Mouse (Mus musculus) left cerebral cortex, postnatal 25 days (tissue): ENCODE results near the gene Arrb2. TPM values are rescaled to one million over a fixed set of nuclear protein-coding genes. Genes with fewer than 3 reads are reported as not detected.

ENCODE experiments used
- DNase-seq, 2 experiments: peaks; one replicate each; pipeline ENCODE4 v3.0.0; 2022; ENCODE audit warnings: low spot score in 2 of 2, mixed read lengths in 1 of 2
- intact Hi-C: fragments of 180-260 bp; cut with DNase I; formaldehyde crosslinking; loops from one replicate; pipeline ENCODE4 v1.15.1; 2025
- microRNA-seq, 2 experiments: library from miRNA; unstranded; fragments of <30 nt; microRNA quantifications; one replicate each; pipeline ENCODE4 v1.2.0; 2022
- total RNA-seq, 2 experiments: library from RNA; stranded (reverse); gene quantifications; 2 replicates each; pipeline ENCODE4 v1.2.3; 2021

Arrb2 gene
- total RNA-seq, 2 experiments from 2014 or later, result 64.6 to 66.7 TPM

GRCm38 (mm10) chr11:70474872-70475534 is 42.6 kb downstream of the Arrb2 start:
- DNase-seq, result no peak
- intact Hi-C loops, result no loop called here

GRCm38 (mm10) chr11:70485498-70485897 is 53.1 kb downstream of the Arrb2 start:
- no peak for DNase-seq
- intact Hi-C loops, result no loop called here

GRCm38 (mm10) chr11:70487816-70488215 is 55.4 kb downstream of the Arrb2 start:
- no peak for DNase-seq
- intact Hi-C loops, result no loop called here

GRCm38 (mm10) chr11:70489138-70489537 is 56.7 kb downstream of the Arrb2 start:
- intact Hi-C loops, result no loop called here

GRCm38 (mm10) chr11:70489684-70490083 is 57.2 kb downstream of the Arrb2 start:
- intact Hi-C loops, result no loop called here
- DNase-seq, result peak in 1 of 2 experiments; percentile 29

More at GRCm38 (mm10) chr11:70489138-70489537, 56.7 kb downstream of the Arrb2 start:
- peak in 1 of 2 experiments; percentile 55 for DNase-seq

Small RNA genes within 50 kb of the gene (microRNA-seq; reads per million reads assigned to microRNA genes)
- 2.0 to 4.7 reads per million in 2 experiments for gene Mir7115

Other genes starting within 250 kb of the Arrb2 start
- 10 to 100 TPM; 23.9 to 27.1 TPM for gene Slc16a11, start 219.9 kb upstream of the Arrb2 start, total RNA-seq
- gene Slc16a13, start 211.6 kb upstream of the Arrb2 start, total RNA-seq, result 1 to 10 TPM; 7.0 to 8.3 TPM
- 1 to 10 TPM; 1.7 to 2.2 TPM for gene Bcl6b, start 202.8 kb upstream of the Arrb2 start, total RNA-seq
- 10 to 100 TPM; 45.9 to 47.1 TPM for gene 0610010K14Rik, start 194.7 kb upstream of the Arrb2 start, total RNA-seq
- gene Gm21988, start 192.8 kb upstream of the Arrb2 start, total RNA-seq, result 1 to 10 TPM; 5.2 to 6.0 TPM
- 100 to 1,000 TPM; 261 to 273 TPM for gene Rnasek, start 192.8 kb upstream of the Arrb2 start, total RNA-seq
- gene Alox12, start 177.3 kb upstream of the Arrb2 start, total RNA-seq, result under 1 TPM in 1 of 2 experiments, not detected in 1; 0.23 TPM
- under 1 TPM; 0.34 to 0.60 TPM for gene Alox12e, start 110.0 kb upstream of the Arrb2 start, total RNA-seq
- gene Alox15, start 80.6 kb upstream of the Arrb2 start, total RNA-seq, result not detected
- 10 to 100 TPM; 34.9 to 42.0 TPM for gene Pelp1, start 22.6 kb upstream of the Arrb2 start, total RNA-seq
- 10 to 100 TPM; 12.9 to 15.7 TPM for gene Med11, start 19.3 kb downstream of the Arrb2 start, total RNA-seq
- under 1 TPM; 0.41 to 0.94 TPM for gene Zmynd15, start 26.8 kb downstream of the Arrb2 start, total RNA-seq
- gene Cxcl16, start 27.3 kb downstream of the Arrb2 start, total RNA-seq, result 1 to 10 TPM in 1 of 2 experiments, under 1 TPM in 1; 0.94 to 1.2 TPM
- gene Tm4sf5, start 72.6 kb downstream of the Arrb2 start, total RNA-seq, result not detected
- not detected for gene Vmo1, start 82.0 kb downstream of the Arrb2 start, total RNA-seq
- not detected for gene Gltpd2, start 86.6 kb downstream of the Arrb2 start, total RNA-seq
- 100 to 1,000 TPM; 172 to 186 TPM for gene Psmb6, start 92.7 kb downstream of the Arrb2 start, total RNA-seq
- not detected for gene Gm40193, start 100.3 kb downstream of the Arrb2 start, total RNA-seq
- 10 to 100 TPM; 13.0 to 15.2 TPM for gene Pld2, start 107.4 kb downstream of the Arrb2 start, total RNA-seq
- 100 to 1,000 TPM; 412 to 432 TPM for gene Mink1, start 130.2 kb downstream of the Arrb2 start, total RNA-seq
- not detected for gene 4930544D05Rik, start 183.2 kb downstream of the Arrb2 start, total RNA-seq
- not detected for gene Chrne, start 186.6 kb downstream of the Arrb2 start, total RNA-seq
- gene Gp1ba, start 206.5 kb downstream of the Arrb2 start, total RNA-seq, result not detected
- 10 to 100 TPM; 78.6 to 81.4 TPM for gene Rnf167, start 214.6 kb downstream of the Arrb2 start, total RNA-seq
- 100 to 1,000 TPM; 110 to 117 TPM for gene Slc25a11, start 214.8 kb downstream of the Arrb2 start, total RNA-seq
- gene Pfn1, start 222.0 kb downstream of the Arrb2 start, total RNA-seq, result 100 to 1,000 TPM; 221 to 239 TPM
- gene Eno3, start 224.6 kb downstream of the Arrb2 start, total RNA-seq, result 1 to 10 TPM; 7.0 to 9.0 TPM
- gene Spag7, start 236.8 kb downstream of the Arrb2 start, total RNA-seq, result 10 to 100 TPM; 49.3 to 50.7 TPM